Mouse (Mus musculus) lung, postnatal 0 days (tissue): ENCODE data around the gene Gpr176.

Experiments used
- CTCF ChIP-seq: IDR thresholded peaks from 2 replicates; pipeline ENCODE4 v1.5.1; 2016; ENCODE audit warnings: antibody characterized with exemption, mild to moderate bottlenecking
- EP300 ChIP-seq: IDR thresholded peaks from 2 replicates; pipeline ENCODE4 v1.6.1; 2016; ENCODE audit warnings: antibody characterized with exemption, mild to moderate bottlenecking, control low read depth

GRCm38 (mm10) chr2:118355138-118355719, 18.0 kb downstream of the Gpr176 start:
- TF ChIP-seq CTCF (no peak), EP300 (no peak)
